Mouse (Mus musculus) megakaryocyte-erythroid progenitor cell, adult 5 weeks (primary cell): Measurements from ENCODE around the gene Sema4b. TPM values are rescaled to one million over a fixed set of nuclear protein-coding genes. Genes with fewer than 3 reads are reported as not detected.

Source experiments
- polyA plus RNA-seq: library from polyadenylated mRNA; stranded (reverse); fragments of >175 nt; gene quantifications from 2 replicates; pipeline ENCODE4 v1.2.3, GENCODE M21; 2012

Sema4b gene
- polyA plus RNA-seq, result 9.2 and 9.3 TPM in 2 replicates

DNA sequence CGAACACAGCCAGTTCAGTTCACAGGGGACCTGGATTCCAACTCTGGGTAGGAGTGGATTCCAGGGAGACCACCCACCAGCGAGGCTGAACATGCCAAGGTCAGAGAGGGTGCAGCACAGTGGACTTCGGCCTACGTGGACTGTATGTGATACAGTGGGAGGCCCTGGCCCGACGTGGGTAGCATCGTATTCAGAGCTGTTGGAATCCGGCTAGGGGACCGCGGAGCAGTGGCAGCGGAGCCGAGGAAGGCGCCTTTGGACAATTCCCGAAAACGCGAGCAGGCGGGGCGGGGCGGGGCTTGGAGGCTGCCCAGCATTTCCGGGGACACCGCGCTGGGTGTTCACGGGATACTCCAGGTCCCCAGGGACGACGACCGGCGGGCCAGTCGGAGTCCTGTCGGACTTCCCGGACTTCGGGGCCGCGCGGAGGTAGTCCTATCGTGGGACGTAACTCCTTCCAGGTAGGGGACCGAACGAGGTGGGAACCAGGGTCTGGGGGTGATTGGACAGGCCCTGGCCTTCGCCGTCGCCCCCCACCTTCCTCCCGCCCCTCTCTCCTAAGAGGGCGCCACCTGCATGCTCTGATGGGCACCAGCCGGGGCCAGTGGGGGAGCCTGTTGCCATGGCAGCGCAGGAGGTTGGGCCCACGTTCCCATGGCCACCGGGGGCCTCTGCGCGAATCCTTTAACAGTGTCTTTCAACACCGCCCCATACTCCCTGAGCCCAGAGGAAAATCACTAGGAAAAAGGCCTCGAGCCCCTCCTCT, at the start of gene Sema4b:
Gene Sema4b (plus strand): TSS at position 311 of the 766 bp plus-strand sequence.

DNA sequence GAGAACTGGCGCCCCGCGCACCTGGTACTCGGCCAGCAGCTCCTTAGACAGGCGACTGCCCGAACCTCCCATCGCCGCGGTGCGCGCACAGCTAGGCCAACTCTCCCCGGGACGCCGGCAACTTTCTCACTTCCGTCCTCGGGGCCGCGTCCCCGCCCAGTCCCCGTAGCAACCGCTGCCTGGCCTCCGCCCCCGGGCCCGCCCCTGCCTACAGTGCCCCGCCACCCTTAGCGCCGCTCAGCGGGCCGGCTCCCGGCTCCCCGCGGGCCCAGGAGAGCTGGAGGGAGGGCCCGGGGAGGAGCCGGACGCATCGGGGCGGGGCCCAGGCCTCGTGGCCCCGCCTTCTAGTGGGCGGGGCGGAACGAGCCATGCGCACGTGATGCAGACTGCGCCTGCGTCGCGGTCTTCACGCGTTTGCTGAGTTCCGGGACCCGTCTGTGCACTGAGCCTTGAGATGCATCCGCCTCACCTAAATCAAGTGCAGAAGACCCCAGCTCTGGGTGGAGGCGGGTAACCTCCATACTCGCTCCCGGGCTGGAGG, 45.9 kb downstream of the Sema4b start, which contains the start of the genes Cib1 and Gdpgp1:
Gene Cib1 (minus strand): TSS at position 325 of the 541 bp plus-strand sequence.
Gene Gdpgp1 (plus strand): TSS at position 377 of the 541 bp plus-strand sequence.

DNA sequence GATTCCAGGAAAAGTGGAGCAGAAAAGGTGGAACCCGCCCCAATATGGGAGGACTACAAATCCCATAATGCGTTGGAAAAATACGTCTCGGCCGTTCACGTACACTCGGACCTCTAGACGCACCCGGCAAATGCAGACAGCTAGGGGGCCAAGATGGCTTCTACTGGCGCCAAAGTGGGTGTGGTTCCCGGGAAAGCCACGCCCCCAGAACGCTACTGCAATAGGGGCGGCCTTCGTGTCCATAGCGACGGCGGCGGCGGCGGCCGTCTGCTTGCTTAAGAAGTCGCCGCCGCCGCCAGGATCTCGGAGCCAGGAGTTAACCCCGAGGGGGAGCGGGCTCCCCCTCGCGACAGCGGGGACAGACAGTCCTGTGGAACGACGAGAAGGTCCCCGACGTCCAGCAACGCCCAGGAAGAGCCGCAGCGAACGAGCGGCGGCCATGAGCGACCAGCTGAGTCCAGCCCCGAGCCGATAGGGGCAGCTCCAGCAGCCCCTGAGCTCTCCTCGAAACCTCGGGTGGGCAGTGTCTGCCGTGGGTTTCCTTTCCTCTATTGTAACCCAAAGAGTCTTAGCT, 59.6 kb downstream of the Sema4b start, which contains the start of gene Ttll13:
Gene Ttll13 (plus strand): TSS at position 229 of the 574 bp plus-strand sequence.

DNA sequence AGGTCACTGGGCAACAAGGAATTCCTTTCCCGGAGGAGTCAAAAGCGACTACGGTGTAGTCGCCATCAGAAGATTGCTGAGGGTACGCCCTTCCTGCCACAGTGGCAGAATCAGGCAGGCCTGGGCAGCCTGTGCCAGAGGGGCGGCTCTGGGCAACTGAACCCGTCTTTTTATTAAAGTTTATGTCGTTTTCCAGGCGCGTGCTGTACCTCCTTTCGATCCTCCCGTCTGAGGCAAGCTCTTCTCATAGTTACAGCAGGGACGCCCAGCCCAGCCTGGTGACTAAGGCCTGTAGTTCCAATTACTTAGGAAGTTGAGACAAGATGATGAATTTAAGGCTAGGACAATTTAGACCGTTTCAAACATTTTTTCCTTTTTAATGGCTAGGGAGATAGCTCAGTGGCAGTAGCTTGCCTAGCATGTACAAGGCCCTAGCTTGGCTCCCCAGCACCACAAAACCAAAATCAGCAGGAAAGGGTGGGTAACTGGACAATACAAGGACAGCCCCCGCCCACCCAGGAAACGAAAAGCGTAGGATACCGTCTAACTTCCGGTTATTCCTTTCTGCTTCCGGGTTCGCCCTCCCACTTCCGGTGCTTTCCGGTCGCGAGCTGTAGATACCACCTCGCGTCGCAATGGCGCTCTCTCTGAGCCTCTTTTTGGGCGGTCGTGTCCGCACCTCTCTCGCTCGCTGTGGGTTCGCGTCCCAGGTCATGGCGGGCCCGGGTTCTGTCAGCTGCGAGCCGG, 74.2 kb downstream of the Sema4b start, which contains the start of gene Ngrn:
Gene Ngrn (plus strand): TSS at position 591 of the 747 bp plus-strand sequence.

DNA sequence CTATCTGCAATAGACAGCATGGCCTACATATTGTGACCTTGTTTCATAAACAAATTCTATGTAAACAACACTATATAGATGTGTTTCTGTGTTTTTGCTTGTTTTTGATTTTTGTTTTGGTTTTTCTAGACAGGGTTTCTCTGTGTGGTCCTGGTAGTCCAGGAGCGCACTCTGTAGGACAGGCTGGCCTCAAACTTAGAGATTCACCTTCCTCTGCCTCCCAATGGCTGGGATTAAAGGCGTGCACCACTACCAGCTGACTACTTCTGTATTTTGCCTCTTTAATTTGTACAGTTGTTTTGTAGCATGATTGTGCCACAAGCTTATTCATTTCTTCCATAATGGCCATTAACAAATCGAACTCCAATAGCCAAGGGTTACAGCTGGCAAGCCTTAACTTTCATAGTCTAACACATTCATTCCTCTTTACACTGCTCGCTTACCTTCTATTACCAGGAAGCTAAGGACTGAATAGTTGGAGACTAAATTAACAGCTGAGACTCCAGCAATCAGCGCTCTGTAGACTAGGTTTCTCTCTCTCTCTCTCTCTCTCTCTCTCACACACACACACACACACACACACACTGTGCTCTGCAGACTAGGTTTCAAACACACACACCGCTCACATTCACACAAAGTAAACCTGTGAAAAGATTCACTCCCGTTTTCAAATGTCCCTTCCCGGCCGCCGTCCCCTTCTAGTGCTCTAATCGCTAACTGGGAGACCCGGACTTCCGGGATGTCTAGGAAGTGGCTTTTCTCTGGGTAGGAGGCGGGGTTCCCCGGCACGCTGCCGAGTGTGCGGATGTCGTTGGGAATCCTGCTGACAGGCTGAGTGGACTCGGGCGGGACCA, 82.5 kb downstream of the Sema4b start, which contains the start of gene Vps33b:
Gene Vps33b (plus strand): TSS at position 753 of the 854 bp plus-strand sequence.

Other genes starting within 250 kb of the Sema4b start
- 62.6 and 85.4 TPM in 2 replicates for gene Zfp710, start 162.0 kb upstream of the Sema4b start, polyA plus RNA-seq
- 376 and 386 TPM in 2 replicates for gene Idh2, start 71.4 kb upstream of the Sema4b start, polyA plus RNA-seq
- gene Cib1, start 46.0 kb downstream of the Sema4b start, polyA plus RNA-seq, result 37.7 and 43.3 TPM in 2 replicates
- gene Gdpgp1, start 46.0 kb downstream of the Sema4b start, polyA plus RNA-seq, result 0.88 and 1.4 TPM in 2 replicates
- 0.16 and 0.39 TPM in 2 replicates for gene Ttll13, start 59.5 kb downstream of the Sema4b start, polyA plus RNA-seq
- gene Ngrn, start 74.4 kb downstream of the Sema4b start, polyA plus RNA-seq, result 22.0 and 23.3 TPM in 2 replicates
- gene Vps33b, start 82.8 kb downstream of the Sema4b start, polyA plus RNA-seq, result 3.7 and 5.2 TPM in 2 replicates
- gene Prc1, start 107.6 kb downstream of the Sema4b start, polyA plus RNA-seq, result 6.2 and 10.5 TPM in 2 replicates
- 7.4 and 8.9 TPM in 2 replicates for gene Rccd1, start 137.6 kb downstream of the Sema4b start, polyA plus RNA-seq
- gene Unc45a, start 154.2 kb downstream of the Sema4b start, polyA plus RNA-seq, result 36.0 and 51.5 TPM in 2 replicates
- 3.2 and 3.8 TPM in 2 replicates for gene Hddc3, start 156.3 kb downstream of the Sema4b start, polyA plus RNA-seq
- gene Man2a2, start 184.5 kb downstream of the Sema4b start, polyA plus RNA-seq, result 72.1 and 85.9 TPM in 2 replicates
- gene Fes, start 201.1 kb downstream of the Sema4b start, polyA plus RNA-seq, result 511 and 546 TPM in 2 replicates
- 161 and 179 TPM in 2 replicates for gene Furin, start 218.6 kb downstream of the Sema4b start, polyA plus RNA-seq